Mouse (Mus musculus): ENCODE data around the gene Cdk2ap1. TPM values are rescaled to one million over a fixed set of nuclear protein-coding genes. Genes with fewer than 3 reads are reported as not detected.

Cdk2ap1 gene
- polyA plus RNA-seq, 1 experiment from 2014 or later = 60.5 TPM

DNA sequence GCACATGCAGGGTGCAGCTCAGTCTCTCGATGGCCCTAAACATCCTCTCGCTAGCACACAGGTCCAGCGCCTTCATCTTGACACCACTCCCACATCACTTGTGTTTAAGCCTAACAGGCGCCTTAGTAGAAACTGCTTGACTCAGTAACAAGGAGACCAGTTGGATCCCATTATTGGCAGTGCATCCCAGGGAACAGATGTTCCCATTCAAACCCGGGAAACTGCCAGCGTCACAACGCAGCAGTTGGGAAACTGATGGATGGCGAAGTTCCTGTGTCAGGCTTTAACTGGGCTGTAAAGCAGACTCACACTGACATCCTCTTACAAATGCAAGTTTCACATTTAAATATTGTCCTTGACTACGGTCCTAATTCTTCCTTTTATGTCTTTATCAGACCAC, 25.0 kb downstream of the Cdk2ap1 start:
- no peak overlapping the region for H3K4me3 ChIP-seq (replicated peaks; ENCODE audit: low read length)
- 35% methylated on average over 9 of the region's 9 CpGs for WGBS
- ATAC-seq = peak; percentile 56
- H3K27ac ChIP-seq (ENCODE audit: low read length) = peak overlapping the region; percentile 85
- no peak overlapping the region for H3K9ac ChIP-seq (replicated peaks; ENCODE audit: low read depth, low read length)
- H3K4me2 ChIP-seq (ENCODE audit: low read length) = 0 out of 2 replicates have a peak overlapping the region, but pooled peaks have one; percentile 6
- peaks cover 51% of the 10 kb centered on the region for H3K4me1 ChIP-seq (replicated peaks; ENCODE audit: control insufficient read depth, insufficient read depth, low read length)
- no peaks in the 10 kb centered on the region for H3K9me3 ChIP-seq (ENCODE audit: control insufficient read depth, low read length)
- H3K36me3 ChIP-seq (ENCODE audit: control insufficient read depth, insufficient read depth) = no peaks in the 10 kb centered on the region
- no peaks in the 10 kb centered on the region for H3K27me3 ChIP-seq (replicated peaks; ENCODE audit: control insufficient read depth, insufficient read depth, low read length)

DNA sequence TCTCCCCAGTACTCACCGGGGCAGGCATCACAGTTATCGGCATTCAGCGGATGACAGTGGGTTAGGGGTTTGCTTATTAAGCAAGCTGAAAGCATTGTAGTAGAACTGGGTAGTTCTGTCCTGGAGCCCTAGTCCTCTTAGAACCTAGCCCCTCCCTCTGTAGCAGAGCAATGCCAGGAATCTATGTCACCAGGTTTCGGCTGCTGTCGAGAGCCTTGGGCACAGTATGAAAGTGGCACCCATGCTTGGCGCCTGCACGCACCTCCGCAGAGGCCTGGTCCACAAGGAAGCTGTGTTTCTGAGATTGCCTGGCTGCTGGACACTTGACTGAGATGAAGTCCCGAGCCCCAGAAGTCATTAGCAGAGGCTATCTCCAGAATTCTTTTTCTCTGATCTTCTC, 25.8 kb downstream of the Cdk2ap1 start:
- no peaks in the 10 kb centered on the region for H3K27me3 ChIP-seq (replicated peaks; ENCODE audit: control insufficient read depth, insufficient read depth, low read length)
- H3K4me2 ChIP-seq (ENCODE audit: low read length) = no peak overlapping the region
- H3K36me3 ChIP-seq (ENCODE audit: control insufficient read depth, insufficient read depth) = no peaks in the 10 kb centered on the region
- peaks cover 51% of the 10 kb centered on the region for H3K4me1 ChIP-seq (replicated peaks; ENCODE audit: control insufficient read depth, insufficient read depth, low read length)
- H3K9ac ChIP-seq (replicated peaks; ENCODE audit: low read depth, low read length) = no peak overlapping the region; the same call in 1 of the 2 replicates
- H3K27ac ChIP-seq (ENCODE audit: low read length) = peak overlapping the region; percentile 85
- 78% methylated on average over 9 of the region's 9 CpGs for WGBS
- H3K4me3 ChIP-seq (replicated peaks; ENCODE audit: low read length) = no peak overlapping the region
- ATAC-seq = no peak
- H3K9me3 ChIP-seq (ENCODE audit: control insufficient read depth, low read length) = no peaks in the 10 kb centered on the region

DNA sequence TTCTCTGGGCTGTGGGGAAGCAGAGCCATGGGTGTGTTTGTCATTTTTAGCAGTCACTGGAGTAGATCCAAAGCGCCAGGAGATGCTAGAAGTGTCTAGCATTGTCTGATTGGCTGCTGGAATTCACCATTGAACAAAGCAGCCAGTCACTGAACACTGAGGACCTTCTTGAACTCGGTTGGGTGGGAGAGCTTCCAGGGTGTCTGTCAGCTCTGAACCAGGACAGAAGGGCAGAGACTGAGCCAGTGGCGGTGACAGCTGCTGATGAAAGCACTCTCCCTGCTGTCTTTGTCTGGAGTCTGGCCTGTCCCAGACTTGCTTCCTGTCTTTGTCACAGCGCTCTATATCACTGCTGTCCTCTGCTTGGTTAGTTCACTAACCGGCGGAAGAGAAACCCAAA, 28.5 kb downstream of the Cdk2ap1 start:
- no peaks in the 10 kb centered on the region for H3K27me3 ChIP-seq (replicated peaks; ENCODE audit: control insufficient read depth, insufficient read depth, low read length)
- no peak overlapping the region for H3K4me2 ChIP-seq (ENCODE audit: low read length)
- peak; percentile 92 for ATAC-seq
- 18% methylated on average over 6 of the region's 6 CpGs for WGBS
- no peaks in the 10 kb centered on the region for H3K36me3 ChIP-seq (ENCODE audit: control insufficient read depth, insufficient read depth)
- no peak overlapping the region for H3K4me3 ChIP-seq (replicated peaks; ENCODE audit: low read length)
- H3K9ac ChIP-seq (replicated peaks; ENCODE audit: low read depth, low read length) = peak overlapping the region; percentile 19; the same call in 1 of the 2 replicates
- H3K9me3 ChIP-seq (ENCODE audit: control insufficient read depth, low read length) = no peaks in the 10 kb centered on the region
- H3K27ac ChIP-seq (ENCODE audit: low read length) = peak overlapping the region; percentile 95
- peaks cover 49% of the 10 kb centered on the region for H3K4me1 ChIP-seq (replicated peaks; ENCODE audit: control insufficient read depth, insufficient read depth, low read length)

DNA sequence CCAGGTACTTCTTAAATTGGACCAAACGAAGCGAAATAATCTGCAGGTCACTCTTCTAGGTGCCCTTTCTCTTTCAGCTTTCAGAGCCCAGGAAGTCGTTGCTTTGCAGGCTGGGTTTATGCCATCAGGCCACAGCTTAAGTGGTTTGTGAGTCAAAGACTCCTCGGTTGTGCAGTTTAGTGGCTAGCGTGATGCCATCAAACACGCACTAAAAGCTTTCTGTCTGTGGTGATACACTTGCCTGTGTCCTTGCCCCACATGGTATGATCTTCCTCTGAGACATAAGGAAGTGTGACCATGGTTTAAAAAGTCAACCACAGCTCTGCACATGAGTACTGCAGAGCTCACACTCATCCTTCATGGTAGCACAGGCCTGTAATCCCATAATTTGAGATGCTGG, 32.8 kb downstream of the Cdk2ap1 start:
- WGBS = 85% methylated on average over 6 of the region's 6 CpGs

DNA sequence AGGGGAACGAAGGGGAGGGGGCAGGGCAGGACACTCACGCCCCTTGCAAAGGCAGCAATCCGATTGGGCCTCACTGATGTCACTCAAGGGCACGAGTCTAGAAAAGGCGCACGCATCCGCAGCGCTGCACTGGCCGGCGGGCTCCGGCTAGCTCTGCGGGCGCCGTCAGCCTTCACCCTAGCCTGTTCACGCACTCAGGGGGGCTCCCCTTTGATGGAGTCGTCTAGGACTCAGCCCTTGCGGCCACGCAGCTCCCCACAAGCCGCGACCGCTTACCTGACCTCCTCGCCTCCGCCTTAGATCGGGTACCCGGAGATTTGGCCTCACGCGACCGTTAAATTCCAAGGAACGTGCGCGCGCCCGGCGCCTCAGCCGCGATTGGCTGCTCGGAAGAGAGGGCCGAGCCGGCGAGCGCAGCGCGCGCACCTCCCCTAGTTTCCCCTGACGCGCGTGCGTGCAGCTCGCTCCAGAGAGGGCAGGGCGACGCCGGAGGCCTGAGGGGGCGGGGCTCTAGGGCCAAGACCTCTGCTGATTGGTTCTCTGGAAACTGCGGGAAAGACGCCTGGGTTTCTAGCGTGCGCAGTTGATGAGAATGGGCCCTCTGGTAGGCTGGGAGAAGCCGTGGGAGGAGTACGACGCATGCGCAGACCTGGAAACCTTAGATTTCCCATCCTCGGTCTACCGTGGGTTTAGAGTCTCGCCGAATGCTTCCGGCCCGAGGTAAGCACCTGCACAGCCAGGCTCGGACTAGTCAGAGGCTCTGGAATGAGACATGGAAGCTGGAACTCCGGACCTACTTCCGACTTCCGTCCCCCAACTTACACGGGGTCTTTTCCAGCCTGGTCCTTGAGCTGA, 35.1 kb downstream of the Cdk2ap1 start, which contains the start of the genes Mphosph9 and 2810006K23Rik:
Gene Mphosph9, minus strand, starts transcription at position 463 of the 855 bp plus-strand sequence.
Gene 2810006K23Rik, plus strand, starts transcription at position 580 of the 855 bp plus-strand sequence.
- Histone ChIP-seq H3K4me1 (replicated peaks; ENCODE audit: control insufficient read depth, insufficient read depth, low read length) (peaks cover 17% of the 10 kb centered on the region), H3K4me3 (replicated peaks; ENCODE audit: low read length) (peak within 1 kb of the TSS; percentile 71), H3K4me2 (ENCODE audit: low read length) (peak within 1 kb of the TSS; percentile 87), H3K9me3 (ENCODE audit: control insufficient read depth, low read length) (no peaks in the 10 kb centered on the region), H3K36me3 (ENCODE audit: control insufficient read depth, insufficient read depth) (no peaks in the 10 kb centered on the region), H3K9ac (replicated peaks; ENCODE audit: low read depth, low read length) (peak within 1 kb of the TSS; percentile 73), H3K27me3 (replicated peaks; ENCODE audit: control insufficient read depth, insufficient read depth, low read length) (no peaks in the 10 kb centered on the region), H3K27ac (ENCODE audit: low read length) (peak within 1 kb of the TSS; percentile 97)
- ATAC-seq = peak; percentile 97
- WGBS = under 1% methylated on average over 72 of the region's 72 CpGs

More for the DNA sequence above, 32.8 kb downstream of the Cdk2ap1 start:
- Histone ChIP-seq H3K4me3 (replicated peaks; ENCODE audit: low read length) (no peak overlapping the region), H3K9me3 (ENCODE audit: control insufficient read depth, low read length) (no peaks in the 10 kb centered on the region), H3K9ac (replicated peaks; ENCODE audit: low read depth, low read length) (no peak overlapping the region), H3K27ac (ENCODE audit: low read length) (no peak overlapping the region), H3K4me1 (replicated peaks; ENCODE audit: control insufficient read depth, insufficient read depth, low read length) (peaks cover 33% of the 10 kb centered on the region), H3K36me3 (ENCODE audit: control insufficient read depth, insufficient read depth) (no peaks in the 10 kb centered on the region), H3K27me3 (replicated peaks; ENCODE audit: control insufficient read depth, insufficient read depth, low read length) (no peaks in the 10 kb centered on the region), H3K4me2 (ENCODE audit: low read length) (no peak overlapping the region)
- no peak for ATAC-seq

DNA sequence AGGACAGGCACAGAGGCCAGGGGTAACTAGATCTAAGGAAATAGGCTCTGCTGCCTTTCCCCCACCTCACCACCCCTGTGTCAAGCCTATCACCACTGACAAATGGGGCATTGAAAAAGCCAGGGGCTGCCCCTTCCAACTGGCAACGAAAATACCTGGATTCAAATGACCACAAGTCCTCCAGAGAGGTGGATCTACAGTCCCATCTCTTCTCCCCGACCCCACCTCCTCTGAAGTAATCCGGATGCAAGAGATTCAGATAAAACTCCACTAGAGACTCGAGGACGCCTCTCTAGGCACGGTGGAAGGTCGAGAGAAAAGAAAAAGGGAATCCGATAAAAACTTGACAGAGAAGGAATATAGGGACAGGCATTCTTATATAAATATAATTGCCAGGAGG, 36.1 kb downstream of the Cdk2ap1 start:
- no peaks in the 10 kb centered on the region for H3K36me3 ChIP-seq (ENCODE audit: control insufficient read depth, insufficient read depth)
- no peak for ATAC-seq
- peaks cover 17% of the 10 kb centered on the region for H3K4me1 ChIP-seq (replicated peaks; ENCODE audit: control insufficient read depth, insufficient read depth, low read length)
- peak overlapping the region; percentile 87 for H3K4me2 ChIP-seq (ENCODE audit: low read length)
- peak overlapping the region; percentile 73 for H3K9ac ChIP-seq (replicated peaks; ENCODE audit: low read depth, low read length)
- peak overlapping the region; percentile 97 for H3K27ac ChIP-seq (ENCODE audit: low read length)
- 0% methylated on average over 8 of the region's 8 CpGs for WGBS
- no peaks in the 10 kb centered on the region for H3K27me3 ChIP-seq (replicated peaks; ENCODE audit: control insufficient read depth, insufficient read depth, low read length)
- H3K4me3 ChIP-seq (replicated peaks; ENCODE audit: low read length) = peak overlapping the region; percentile 71
- no peaks in the 10 kb centered on the region for H3K9me3 ChIP-seq (ENCODE audit: control insufficient read depth, low read length)

DNA sequence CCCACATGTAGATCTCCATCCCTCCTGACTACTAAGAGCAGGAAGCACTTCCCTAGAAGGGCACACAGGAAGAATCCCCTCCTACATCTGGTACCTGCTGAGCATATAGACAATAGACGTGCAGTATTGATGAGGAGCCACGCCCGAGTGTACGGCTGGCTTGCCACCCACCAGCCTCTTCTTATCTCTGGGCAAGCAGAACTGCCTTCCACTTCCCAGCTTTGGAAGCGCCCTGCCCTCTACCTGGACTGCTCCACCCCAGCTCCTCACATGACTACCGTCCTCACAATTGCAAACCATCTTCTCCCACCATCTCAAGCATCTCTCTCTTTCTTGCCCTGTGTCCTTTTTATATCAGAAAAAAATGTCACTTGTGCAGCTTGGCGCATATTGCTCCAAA, 45.2 kb downstream of the Cdk2ap1 start:
- H3K27me3 ChIP-seq (replicated peaks; ENCODE audit: control insufficient read depth, insufficient read depth, low read length) = no peaks in the 10 kb centered on the region
- no peaks in the 10 kb centered on the region for H3K9me3 ChIP-seq (ENCODE audit: control insufficient read depth, low read length)
- no peaks in the 10 kb centered on the region for H3K4me1 ChIP-seq (replicated peaks; ENCODE audit: control insufficient read depth, insufficient read depth, low read length)
- no peak overlapping the region for H3K4me3 ChIP-seq (replicated peaks; ENCODE audit: low read length)
- WGBS = 96% methylated on average over 7 of the region's 7 CpGs
- no peak overlapping the region for H3K9ac ChIP-seq (replicated peaks; ENCODE audit: low read depth, low read length)
- no peak overlapping the region for H3K27ac ChIP-seq (ENCODE audit: low read length)
- peaks cover 24% of the 10 kb centered on the region for H3K36me3 ChIP-seq (ENCODE audit: control insufficient read depth, insufficient read depth)
- ATAC-seq = no peak
- no peak overlapping the region for H3K4me2 ChIP-seq (ENCODE audit: low read length)

DNA sequence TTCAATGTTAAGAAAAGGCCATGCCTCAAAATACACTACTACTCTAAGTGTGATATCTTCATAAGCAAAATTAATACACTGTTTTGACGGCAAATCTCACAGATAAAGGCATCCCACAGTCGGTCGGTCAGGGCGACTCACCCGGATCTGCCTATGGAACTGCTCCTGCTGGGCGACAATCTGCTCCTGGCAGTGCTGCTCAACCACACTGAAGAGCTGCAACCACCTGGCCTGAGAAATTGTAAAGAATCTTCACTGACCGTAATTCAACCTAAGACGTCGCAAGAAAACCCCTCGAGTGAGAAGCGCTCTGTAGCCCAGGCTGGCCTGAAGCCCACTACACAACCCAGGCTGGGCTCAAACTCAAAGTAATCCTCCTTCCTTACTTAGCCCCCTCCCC, 46.9 kb downstream of the Cdk2ap1 start:
- H3K27ac ChIP-seq (ENCODE audit: low read length) = no peak overlapping the region
- WGBS = 87% methylated on average over 11 of the region's 11 CpGs
- H3K36me3 ChIP-seq (ENCODE audit: control insufficient read depth, insufficient read depth) = peaks cover 39% of the 10 kb centered on the region
- peaks cover 5% of the 10 kb centered on the region; the same call in 1 of the 2 replicates for H3K9me3 ChIP-seq (ENCODE audit: control insufficient read depth, low read length)
- H3K27me3 ChIP-seq (replicated peaks; ENCODE audit: control insufficient read depth, insufficient read depth, low read length) = no peaks in the 10 kb centered on the region
- H3K9ac ChIP-seq (replicated peaks; ENCODE audit: low read depth, low read length) = no peak overlapping the region
- no peaks in the 10 kb centered on the region for H3K4me1 ChIP-seq (replicated peaks; ENCODE audit: control insufficient read depth, insufficient read depth, low read length)
- ATAC-seq = no peak
- no peak overlapping the region for H3K4me3 ChIP-seq (replicated peaks; ENCODE audit: low read length)
- H3K4me2 ChIP-seq (ENCODE audit: low read length) = no peak overlapping the region

DNA sequence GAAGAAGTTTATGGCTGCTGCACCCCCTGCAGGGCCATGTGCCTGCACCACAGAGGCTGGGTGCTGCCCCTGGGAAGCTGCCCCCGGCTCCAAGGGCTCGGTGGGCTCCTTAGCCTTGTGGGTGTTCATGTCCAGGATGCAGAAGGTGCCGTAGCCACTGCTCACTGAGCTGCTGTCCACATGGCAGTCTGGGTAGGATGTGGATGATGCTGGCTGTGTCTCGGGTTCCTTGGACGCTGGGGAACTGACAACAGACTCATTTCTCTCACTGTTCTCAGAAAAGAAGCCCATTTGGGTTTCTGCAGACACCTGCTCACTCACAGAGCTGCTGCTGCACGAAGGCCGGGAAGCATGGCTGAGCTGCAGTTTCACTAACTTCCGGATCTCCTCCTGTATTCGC, 47.4 kb downstream of the Cdk2ap1 start:
- Histone ChIP-seq H3K27ac (ENCODE audit: low read length) (no peak overlapping the region), H3K4me2 (ENCODE audit: low read length) (no peak overlapping the region), H3K9me3 (ENCODE audit: control insufficient read depth, low read length) (peaks cover 5% of the 10 kb centered on the region; the same call in 1 of the 2 replicates), H3K36me3 (ENCODE audit: control insufficient read depth, insufficient read depth) (peaks cover 39% of the 10 kb centered on the region), H3K27me3 (replicated peaks; ENCODE audit: control insufficient read depth, insufficient read depth, low read length) (no peaks in the 10 kb centered on the region), H3K4me1 (replicated peaks; ENCODE audit: control insufficient read depth, insufficient read depth, low read length) (no peaks in the 10 kb centered on the region), H3K9ac (replicated peaks; ENCODE audit: low read depth, low read length) (no peak overlapping the region), H3K4me3 (replicated peaks; ENCODE audit: low read length) (no peak overlapping the region)
- no peak for ATAC-seq
- 90% methylated on average over 9 of the region's 9 CpGs for WGBS
